Mouse (Mus musculus) B cell, adult 2 months (primary cell): ENCODE results near the gene Zfp689.
"Not testable (repeated sequence)": the region's sequence is repeated elsewhere in the genome, so short reads cannot be mapped to it uniquely, and the experiment has no call there.

ENCODE experiments used
- DNase-seq, 2 experiments: peaks; one replicate each; pipeline ENCODE4 v3.0.0; 2022

Gene Zfp689

GRCm38 (mm10) chr7:127470011-127470715 is 21.2 kb upstream of the Zfp689 start:
- peak in 1 of 2 experiments; percentile 13 for DNase-seq

DNA sequence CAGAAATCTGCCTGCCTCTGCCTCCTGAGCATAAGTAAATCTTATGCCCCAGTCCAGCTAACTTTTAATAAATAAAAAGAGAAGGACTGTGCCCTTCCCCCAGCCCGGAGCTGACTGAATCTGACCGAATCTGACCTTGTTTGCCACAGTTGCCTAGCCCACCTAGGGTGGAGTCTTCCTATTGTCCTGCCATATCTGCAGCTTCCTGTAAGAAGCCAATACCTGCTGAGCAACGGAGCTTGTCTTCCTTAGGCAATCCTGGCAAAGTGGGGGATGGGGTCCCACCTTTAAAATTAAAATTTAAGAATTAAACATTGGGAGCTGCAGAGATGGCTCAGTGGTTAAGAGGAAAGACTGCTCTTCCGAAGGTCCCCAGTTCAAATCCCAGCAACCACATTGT is 17.6 kb upstream of the Zfp689 start:
- no peak for DNase-seq

GRCm38 (mm10) chr7:127465670-127466069 is 16.7 kb upstream of the Zfp689 start:
- DNase-seq, result not testable (repeated sequence)

DNA sequence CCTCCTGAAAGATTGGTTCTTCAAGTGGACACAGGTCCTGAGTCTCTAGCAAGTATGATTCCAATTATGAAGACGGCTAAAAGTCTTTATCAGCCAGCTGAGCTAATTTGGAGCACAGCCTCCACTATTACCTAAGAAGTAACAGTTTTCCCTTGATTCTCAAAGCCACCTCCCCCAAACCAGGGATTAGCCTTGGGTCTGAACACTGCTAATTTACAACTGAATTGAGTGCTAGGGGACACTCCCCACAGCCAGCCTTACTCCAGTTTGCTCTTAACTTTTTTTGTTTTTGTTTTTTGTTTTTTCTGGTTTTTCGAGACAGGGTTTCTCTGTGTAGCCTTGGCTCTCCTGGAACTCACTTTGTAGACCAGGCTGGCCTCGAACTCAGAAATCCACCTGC is 16.2 kb upstream of the Zfp689 start:
- DNase-seq, result no peak

GRCm38 (mm10) chr7:127459311-127459710 is 10.4 kb upstream of the Zfp689 start, which contains the start of gene Prr14:
Prr14 (plus strand) TSS chr7:127459611.
- not testable (repeated sequence) for DNase-seq

DNA sequence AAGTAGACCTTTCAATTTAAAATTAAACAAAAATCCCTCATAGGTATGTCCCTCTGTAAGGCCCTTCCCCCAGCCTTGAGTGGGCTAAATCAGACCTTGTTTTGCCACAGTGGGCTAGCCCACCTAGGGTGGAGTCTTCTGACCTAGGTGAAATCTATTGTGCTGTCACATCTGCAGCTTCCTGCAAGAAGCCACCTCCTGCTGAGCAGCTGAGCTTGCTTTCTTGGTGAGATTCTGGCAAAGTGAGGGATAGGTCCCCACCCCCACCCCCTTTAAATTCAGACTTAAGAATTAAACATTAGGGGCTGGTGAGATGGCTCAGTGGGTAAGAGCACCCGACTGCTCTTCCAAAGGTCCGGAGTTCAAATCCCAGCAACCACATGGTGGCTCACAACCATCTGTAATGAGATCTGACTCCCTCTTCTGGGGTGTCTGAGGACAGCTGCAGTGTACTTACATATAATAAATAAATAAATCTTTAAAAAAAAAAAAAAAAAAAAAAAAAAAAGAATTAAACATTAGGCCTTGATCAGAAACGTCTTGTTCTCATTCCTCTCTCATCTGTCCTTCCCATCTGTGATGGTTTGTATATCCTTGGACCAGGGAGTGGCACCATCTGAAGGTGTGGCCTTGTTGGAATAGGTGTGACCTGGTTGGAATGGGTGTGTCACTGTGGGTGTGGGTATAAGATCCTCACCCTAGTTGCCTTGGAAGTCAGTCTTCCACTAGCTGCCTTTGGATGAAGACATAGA is 9.6 kb upstream of the Zfp689 start:
- not testable (repeated sequence) for DNase-seq

DNA sequence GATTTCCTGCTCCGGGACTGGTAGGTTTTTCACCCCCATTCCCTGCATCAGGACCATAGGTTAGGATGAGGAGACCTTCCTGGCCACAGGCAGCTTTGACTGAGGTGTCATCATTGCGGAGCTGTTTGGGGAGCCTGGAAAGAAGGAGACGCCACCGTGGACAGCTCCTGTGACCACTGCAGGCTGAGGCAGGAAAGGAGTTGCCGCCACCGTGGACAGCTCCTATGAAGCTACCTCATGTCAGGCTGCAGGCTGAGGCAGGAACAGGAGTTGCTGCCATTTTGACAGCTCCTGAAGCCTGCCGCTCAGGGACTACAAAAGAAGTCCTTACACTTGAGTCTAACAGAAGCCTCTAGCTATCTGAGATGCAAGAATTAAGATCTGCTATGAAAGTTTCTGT is 5.9 kb upstream of the Zfp689 start:
- DNase-seq, result no peak

- no peak for DNase-seq
These were observed 4.1 kb upstream of the Zfp689 start for GRCm38 (mm10) chr7:127453056-127453455.

DNA sequence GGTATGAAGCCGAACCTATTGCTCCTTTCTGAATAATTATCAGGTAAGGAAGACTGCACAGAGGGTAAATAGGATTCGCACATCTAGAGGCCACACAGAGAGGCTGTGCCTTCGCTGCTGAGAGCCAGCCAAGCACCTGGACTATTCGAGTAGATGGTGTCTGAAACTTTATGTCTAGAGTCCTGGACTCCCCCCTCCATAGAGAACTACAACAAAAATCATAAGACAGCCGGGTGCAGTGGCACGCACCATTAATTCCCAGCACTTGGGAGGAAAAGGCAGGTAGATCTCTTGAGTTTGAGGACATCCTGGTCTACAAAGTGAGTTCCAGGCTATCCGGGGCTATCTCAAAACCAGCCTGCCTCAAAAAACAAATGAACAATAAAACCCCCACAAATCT is 1.0 kb upstream of the Zfp689 start:
- DNase-seq, result no peak

- DNase-seq, result no peak
These were observed 5.0 kb downstream of the Zfp689 start for GRCm38 (mm10) chr7:127443976-127444375.

DNA sequence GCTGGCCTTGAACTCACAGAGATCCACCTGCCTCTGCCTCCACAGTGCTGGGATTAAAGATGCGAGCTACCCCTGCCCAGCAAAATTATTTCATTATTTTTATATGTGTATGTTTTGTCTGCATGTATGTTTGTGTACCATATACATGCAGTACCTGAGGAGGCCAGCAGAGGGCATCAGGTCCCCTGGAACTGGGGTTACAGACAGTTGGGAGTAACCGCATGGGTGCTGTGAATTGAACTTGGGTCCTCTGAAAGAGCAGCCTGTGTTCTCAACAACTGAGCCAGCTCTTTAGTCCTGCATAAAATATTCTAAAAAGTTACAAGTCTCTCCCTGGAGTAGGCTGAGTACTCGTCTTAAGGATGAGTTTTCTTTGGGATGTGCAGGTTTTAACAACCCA is 11.2 kb downstream of the Zfp689 start:
- peak; percentile 67 to 70 for DNase-seq

GRCm38 (mm10) chr7:127435206-127435605 is 13.8 kb downstream of the Zfp689 start:
- no peak for DNase-seq

DNA sequence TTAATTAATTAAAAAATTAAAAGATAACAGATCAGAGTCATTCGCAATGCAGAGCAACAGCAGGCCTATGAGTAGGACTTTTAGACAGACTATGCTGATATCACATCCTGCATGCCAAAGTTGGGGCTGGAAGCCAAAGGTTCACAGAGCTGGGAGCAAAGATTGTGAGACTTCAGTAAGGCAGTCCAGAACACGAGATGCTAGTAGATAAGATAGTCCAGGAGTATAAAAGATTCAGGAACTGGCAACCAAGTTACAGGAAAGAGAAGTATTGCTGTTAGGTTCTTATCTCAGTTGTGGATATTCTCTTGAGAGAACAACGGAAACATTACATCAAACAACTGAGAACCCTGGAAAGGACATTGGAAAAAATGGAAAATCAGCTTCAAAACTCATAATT is 22.6 kb downstream of the Zfp689 start:
- DNase-seq, result no peak

GRCm38 (mm10) chr7:127425911-127426310 is 23.0 kb downstream of the Zfp689 start:
- no peak for DNase-seq

DNA sequence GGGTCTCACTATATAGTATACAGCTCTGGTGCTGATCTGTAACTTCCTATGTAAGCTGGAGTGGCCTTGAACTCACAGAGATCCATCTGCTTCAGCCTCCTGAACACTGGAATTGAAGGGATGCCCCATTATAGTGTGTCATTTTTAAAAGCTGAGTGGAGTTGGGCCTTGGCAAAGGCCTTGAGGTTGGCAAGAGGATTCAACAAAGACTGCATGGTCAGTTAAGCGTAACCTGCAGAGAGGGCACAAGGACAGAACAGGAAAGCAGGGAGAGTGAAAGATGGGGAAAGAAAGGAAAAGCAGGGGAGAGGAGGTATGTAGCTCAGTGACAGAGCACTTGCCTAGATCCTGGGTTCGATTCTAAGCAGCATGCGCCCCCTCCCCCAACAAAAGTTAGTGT is 23.7 kb downstream of the Zfp689 start:
- DNase-seq, result no peak

- no peak for DNase-seq
These were observed 26.7 kb downstream of the Zfp689 start for GRCm38 (mm10) chr7:127422247-127422646.

- DNase-seq, result peak; percentile 99
These were observed 27.4 kb downstream of the Zfp689 start, which contains the start of gene Zfp688 for GRCm38 (mm10) chr7:127421388-127422191. Zfp688 (minus strand) TSS chr7:127422068.

GRCm38 (mm10) chr7:127411418-127411817 is 37.5 kb downstream of the Zfp689 start:
- DNase-seq, result no peak

GRCm38 (mm10) chr7:127406002-127406987 is 42.7 kb downstream of the Zfp689 start, which contains the start of gene Zfp764:
Zfp764 (minus strand) TSS chr7:127406822.
- DNase-seq, result peak; percentile 84 to 86

DNA sequence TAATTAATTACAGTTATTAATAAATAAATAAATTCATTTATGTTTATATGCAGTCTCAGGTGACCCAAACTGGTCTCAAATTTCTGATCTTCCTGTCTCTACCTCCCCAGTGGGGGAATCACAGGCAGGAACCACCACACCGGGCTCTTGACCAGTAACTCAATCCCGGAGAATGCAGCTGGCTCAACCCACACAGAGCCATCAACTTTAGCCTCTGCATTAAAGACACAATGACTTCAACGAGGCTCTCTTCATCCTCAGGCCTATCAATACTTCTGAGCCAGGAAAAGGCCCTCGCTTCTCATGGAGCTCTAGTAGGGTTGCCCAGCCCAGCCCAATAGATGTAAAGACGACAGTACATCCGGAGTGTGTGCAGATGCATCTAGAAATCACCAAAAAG is 44.9 kb downstream of the Zfp689 start:
- not testable (repeated sequence) for DNase-seq

GRCm38 (mm10) chr7:127402980-127403379 is 46.0 kb downstream of the Zfp689 start:
- no peak for DNase-seq

GRCm38 (mm10) chr7:127400355-127400754 is 48.6 kb downstream of the Zfp689 start:
- no peak for DNase-seq
